Mouse (Mus musculus): ENCODE results near the gene Cpd.
A peak's percentile ranks its signal among the peaks of the same experiment; 100 is the strongest.

Gene Cpd

GRCm38 (mm10) chr11:76791331-76791730, 55.5 kb downstream of the Cpd start:
- DNase-seq (ENCODE audit: low spot score in 2 of 2): no peak

GRCm38 (mm10) chr11:76789252-76789651, 57.6 kb downstream of the Cpd start:
- peak; percentile 53 to 57 for DNase-seq (ENCODE audit: low spot score in 2 of 2)

DNA sequence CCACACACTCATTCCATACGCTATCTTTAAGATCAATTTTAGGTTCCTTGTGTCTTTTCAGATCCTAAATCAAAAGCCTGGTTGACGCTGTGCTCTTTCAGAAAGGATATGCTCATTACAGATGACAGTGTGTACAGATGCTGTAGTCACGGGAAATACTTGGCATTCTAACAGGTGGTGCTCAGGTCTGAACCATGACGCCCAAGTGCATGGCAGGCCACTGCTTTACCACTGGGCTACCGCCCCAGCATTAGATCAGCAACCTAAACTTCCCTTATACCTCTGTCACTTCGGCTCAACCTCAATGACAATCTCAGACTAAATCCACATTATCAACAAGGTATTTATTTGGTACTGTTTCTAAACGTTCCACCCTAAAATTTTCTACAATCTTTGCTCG, 71.3 kb downstream of the Cpd start:
- DNase-seq (ENCODE audit: low spot score in 2 of 2): no peak

DNA sequence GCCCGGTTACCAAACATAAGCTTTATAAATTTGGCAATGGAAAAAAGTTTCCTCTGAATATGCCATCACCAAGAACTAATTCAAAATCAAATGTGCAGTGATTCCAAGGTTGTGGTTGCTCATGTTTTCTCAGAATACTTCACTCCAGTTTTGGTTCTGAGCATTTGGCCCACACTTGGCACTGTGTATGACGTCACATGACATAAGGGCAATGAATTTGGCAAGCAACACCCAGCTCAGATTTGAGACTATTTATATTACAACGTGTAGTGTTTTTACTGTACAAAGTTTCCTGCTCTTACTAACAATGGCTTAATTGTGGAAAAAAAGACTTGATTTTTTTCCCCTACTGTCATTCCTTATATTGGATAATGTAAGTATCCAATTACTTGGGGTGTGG, 73.0 kb downstream of the Cpd start:
- DNase-seq (ENCODE audit: low spot score in 2 of 2): no peak

DNA sequence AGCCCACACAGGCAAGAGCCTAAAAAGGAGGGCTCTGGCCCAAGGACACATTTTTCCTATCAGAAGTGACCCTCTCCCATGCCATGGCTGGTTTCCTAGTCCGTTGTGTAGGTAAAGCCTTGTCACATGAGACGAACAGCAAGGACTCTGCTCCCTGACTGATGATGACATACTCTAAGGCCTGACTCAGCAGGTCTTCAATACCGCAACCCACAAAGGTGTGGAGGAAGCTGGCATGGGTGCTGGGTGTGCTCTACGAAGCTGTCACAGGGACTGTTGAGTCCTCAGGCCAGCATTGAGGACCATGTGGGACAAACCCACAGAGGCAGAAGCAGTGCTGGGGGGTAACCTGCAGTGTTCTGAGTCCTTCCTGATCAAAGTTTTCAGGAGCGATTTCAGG, 76.3 kb downstream of the Cpd start:
- DNase-seq (ENCODE audit: low spot score in 2 of 2): no peak

- no peak for DNase-seq (ENCODE audit: low spot score in 2 of 2)
These were observed 83.1 kb downstream of the Cpd start for GRCm38 (mm10) chr11:76763741-76764122.

- peak; percentile 92 to 96 for DNase-seq (ENCODE audit: low spot score in 2 of 2)
These were observed 83.6 kb downstream of the Cpd start, which contains the start of gene Gosr1 for GRCm38 (mm10) chr11:76763053-76763740. TSS of gene Gosr1 (minus strand) at chr11:76763579.

DNA sequence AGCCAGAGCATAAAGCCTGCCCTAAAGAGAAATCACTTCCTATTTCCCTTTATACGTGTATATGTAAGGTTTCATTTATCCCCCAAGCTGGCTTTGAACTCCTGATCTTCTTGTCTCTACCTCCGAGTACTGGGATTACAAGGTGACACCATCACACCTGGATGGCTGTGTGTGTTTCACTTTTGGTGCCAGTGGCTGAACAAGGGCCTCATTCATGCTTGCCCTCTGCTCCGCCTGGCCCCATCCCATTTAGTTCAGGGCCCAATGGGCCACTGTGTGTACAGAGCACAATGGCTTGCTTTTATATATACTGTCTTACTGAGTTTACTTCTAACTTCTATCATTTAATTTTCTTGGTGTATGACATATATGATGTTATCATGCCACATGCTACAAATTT, 94.5 kb downstream of the Cpd start:
- DNase-seq (ENCODE audit: low spot score in 2 of 2): no peak

GRCm38 (mm10) chr11:76748819-76749218, 98.0 kb downstream of the Cpd start:
- DNase-seq (ENCODE audit: low spot score in 2 of 2): no peak

DNA sequence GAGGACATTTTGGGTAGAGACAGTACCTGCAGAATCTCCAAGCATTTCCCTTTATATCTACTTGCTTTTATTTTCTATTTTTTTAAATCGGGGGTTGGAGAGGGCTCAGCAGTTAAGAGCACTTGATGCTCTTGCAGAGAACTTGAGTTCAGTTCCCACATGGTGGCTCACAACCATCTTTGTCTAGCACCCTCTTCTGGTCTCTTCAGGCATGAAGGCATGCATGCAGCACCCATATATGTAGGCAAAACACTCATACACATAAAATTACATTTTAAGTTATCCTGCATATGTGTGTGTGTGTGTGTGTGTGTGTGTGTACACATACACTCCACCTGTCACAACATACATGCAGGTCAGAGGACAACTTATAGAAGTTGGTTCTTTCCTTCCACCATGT, 100.9 kb downstream of the Cpd start:
- no peak for DNase-seq (ENCODE audit: low spot score in 2 of 2)

DNA sequence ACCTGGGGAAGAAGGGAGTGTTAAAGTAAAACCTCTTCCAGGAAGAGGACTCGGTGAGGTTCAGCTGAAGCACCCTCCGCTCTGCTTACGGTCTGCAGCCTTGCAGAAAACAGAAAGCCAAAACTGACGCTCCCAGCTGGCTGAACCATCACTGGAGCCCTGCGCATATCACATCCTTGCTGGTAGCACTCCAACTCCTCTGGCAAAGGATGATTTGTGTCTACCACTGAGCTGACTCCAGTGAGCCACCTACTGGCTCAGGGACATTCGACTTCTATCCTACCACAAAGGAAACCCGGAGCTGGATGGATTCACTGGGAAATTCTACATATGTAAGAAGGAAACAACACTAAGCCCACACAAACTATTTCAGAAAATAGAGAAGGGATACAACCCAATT, 102.3 kb downstream of the Cpd start:
- peak; percentile 48 to 69 for DNase-seq (ENCODE audit: low spot score in 2 of 2)

GRCm38 (mm10) chr11:76742511-76742910, 104.3 kb downstream of the Cpd start:
- DNase-seq (ENCODE audit: low spot score in 2 of 2): no peak

DNA sequence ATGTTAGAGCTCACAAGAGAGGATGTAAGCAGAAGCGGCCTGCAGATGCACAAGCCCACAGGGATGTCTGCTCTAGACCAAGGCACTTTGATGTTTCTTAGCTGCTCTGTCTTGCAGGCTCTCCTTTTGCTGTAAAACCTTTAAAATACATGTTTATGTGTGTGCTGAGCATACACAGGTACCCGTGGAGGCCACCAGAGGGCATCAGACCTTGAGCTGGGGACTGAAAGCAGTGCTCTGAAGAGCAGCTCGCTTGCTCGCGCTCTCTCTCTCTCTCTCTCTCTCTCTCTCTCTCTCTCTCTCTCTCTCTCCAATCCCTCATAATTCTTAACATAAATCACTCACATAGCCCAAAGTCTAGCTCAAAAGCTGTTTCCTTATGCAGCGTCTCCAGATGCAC, 107.7 kb downstream of the Cpd start:
- DNase-seq (ENCODE audit: low spot score in 2 of 2): no peak

GRCm38 (mm10) chr11:76735753-76736324, 111.0 kb downstream of the Cpd start:
- DNase-seq (ENCODE audit: low spot score in 2 of 2): no peak

DNA sequence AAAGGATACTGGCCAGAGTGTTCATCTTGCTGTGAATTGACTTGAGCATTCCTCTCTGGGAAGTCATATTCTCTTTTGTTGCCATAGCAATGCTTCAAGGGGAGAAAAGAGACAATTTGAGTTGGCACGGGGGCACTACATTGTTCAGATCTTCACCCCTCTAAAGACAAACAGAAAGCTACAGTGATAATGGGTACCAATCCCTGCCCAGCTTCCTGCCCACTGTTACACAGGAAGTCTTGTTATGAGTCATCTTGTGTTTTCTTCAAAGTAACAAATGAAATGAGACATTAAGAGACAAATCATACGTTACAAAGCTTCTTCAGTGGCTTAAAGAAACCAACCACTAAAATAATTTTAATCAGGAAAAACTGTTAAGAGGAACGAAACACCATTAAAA, 112.3 kb downstream of the Cpd start:
- no peak for DNase-seq (ENCODE audit: low spot score in 2 of 2)

GRCm38 (mm10) chr11:76730650-76731049, 116.2 kb downstream of the Cpd start:
- no peak for DNase-seq (ENCODE audit: low spot score in 2 of 2)

All from right cerebral cortex, adult 2 months (tissue).